Mouse (Mus musculus) testis, adult 2 months (tissue): ENCODE data around the gene Atp6ap1l.

Source experiments
- CTCF ChIP-seq: fragments of 200-500 bp; IDR thresholded peaks from 2 replicates; pipeline ENCODE4 v1.5.1; 2012; ENCODE audit warnings: low read depth, mild to moderate bottlenecking, inconsistent platforms, low read length, moderate library complexity; ENCODE audit not compliant: control insufficient read depth, insufficient read depth, insufficient replicate concordance
- POLR2A ChIP-seq: fragments of 200-500 bp; IDR thresholded peaks from 2 replicates; pipeline ENCODE4 v1.6.1; 2012; ENCODE audit warnings: low read depth, mild to moderate bottlenecking, inconsistent platforms, low read length, moderate library complexity; ENCODE audit not compliant: control insufficient read depth

- TF ChIP-seq CTCF: no peak
- no peak for TF ChIP-seq POLR2A
Measured at GRCm38 (mm10) chr13:90871579-90871978, 33.6 kb downstream of the Atp6ap1l start.
